8 mouse cellular contexts compared by ENCODE assay signal in the genomic region with DNA sequence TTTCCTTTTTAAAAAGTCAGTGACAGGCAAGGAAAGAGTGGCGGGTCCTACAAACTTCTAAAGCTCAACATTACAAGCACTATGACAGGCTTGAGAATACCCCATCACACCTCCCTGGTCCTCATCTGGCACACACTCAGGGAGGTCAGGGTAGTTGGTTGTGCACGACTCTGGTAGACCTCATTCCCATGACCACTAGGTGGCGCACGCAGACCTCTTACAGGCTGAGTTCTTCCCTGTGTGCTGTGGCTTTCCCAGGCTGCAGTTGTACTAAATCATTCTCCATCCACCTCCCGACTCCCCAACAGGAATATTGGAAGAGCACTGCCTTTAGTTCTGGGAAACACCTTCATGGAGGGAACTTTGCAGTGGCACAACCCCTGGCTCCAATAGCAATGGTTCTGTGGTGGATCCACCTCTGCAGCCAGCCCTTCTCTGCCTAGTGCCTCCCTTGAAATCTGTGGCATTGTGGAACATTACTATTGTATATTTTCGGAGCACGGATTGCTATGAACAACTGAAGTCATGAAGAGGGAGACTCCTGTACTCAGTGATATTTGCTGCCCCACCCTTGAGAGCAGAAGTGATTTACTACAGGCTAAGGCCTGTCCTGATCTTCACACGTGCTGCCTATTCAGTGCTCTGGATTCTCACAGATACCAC. TPM values are rescaled to one million over a fixed set of nuclear protein-coding genes. Genes with fewer than 3 reads are reported as not detected.
DNase-seq lines count a peak whose midpoint lies in the region; ATAC-seq and TF ChIP-seq lines count a peak whose summit lies in the region.

No protein-coding gene starts in this region.

- peak; percentile 98 for TF ChIP-seq CTCF in liver, postnatal 0 days (IDR thresholded peaks at IDR 0.05; ENCODE audit: low read depth)
- TF ChIP-seq CTCF in testis, adult 2 months (IDR thresholded peaks at IDR 0.05; ENCODE audit: control insufficient read depth, insufficient read depth, insufficient replicate concordance, low read depth, low read length): peak; percentile 97

- peak; percentile 98 for ATAC-seq in forebrain, embryonic 15.5 days (replicated peaks)
- peak; percentile 83 for ATAC-seq in liver, postnatal 0 days
- ATAC-seq in neural tube, embryonic 14.5 days (ENCODE audit: low read depth): peak; percentile 97

- H3K4me3 ChIP-seq in forebrain, embryonic 15.5 days: no peak overlapping the region
- H3K4me3 ChIP-seq in liver, postnatal 0 days (ENCODE audit: low read depth, low read length): no peak overlapping the region
- H3K4me3 ChIP-seq in neural tube, embryonic 14.5 days (ENCODE audit: low read depth, low read length): no peak overlapping the region
- no peak overlapping the region for H3K4me3 ChIP-seq in testis, adult 2 months (ENCODE audit: control insufficient read depth, low read depth, low read length)

- DNase-seq in ES-CJ7 (ENCODE audit: low read depth, low spot score): peak; percentile 90
- peak; percentile 73 for DNase-seq in cerebellum, adult 11 months
- peak; percentile 66 for DNase-seq in heart, postnatal 25 days (ENCODE audit: low spot score)
- peak; percentile 93 for DNase-seq in layer of hippocampus, adult 11-12 months (ENCODE audit: low spot score)
- peak; percentile 91 for DNase-seq in liver, postnatal 0 days

- no peaks in the 10 kb centered on the region for H3K9me3 ChIP-seq in forebrain, embryonic 15.5 days
- H3K9me3 ChIP-seq in liver, postnatal 0 days (ENCODE audit: low read length): no peaks in the 10 kb centered on the region
- no peaks in the 10 kb centered on the region for H3K9me3 ChIP-seq in neural tube, embryonic 14.5 days (ENCODE audit: control insufficient read depth, low read length)

- no peaks in the 10 kb centered on the region for H3K36me3 ChIP-seq in forebrain, embryonic 15.5 days
- no peaks in the 10 kb centered on the region for H3K36me3 ChIP-seq in liver, postnatal 0 days (replicated peaks; ENCODE audit: insufficient read depth, low read length)
- no peaks in the 10 kb centered on the region for H3K36me3 ChIP-seq in neural tube, embryonic 14.5 days (ENCODE audit: control insufficient read depth, insufficient read depth, low read length)
- no peaks in the 10 kb centered on the region for H3K36me3 ChIP-seq in testis, adult 2 months (ENCODE audit: control insufficient read depth, insufficient read depth, low read length)

- H3K9ac ChIP-seq in forebrain, embryonic 15.5 days (replicated peaks): no peak overlapping the region
- no peak overlapping the region for H3K9ac ChIP-seq in liver, postnatal 0 days (replicated peaks)
- H3K9ac ChIP-seq in neural tube, embryonic 14.5 days (replicated peaks; ENCODE audit: low read depth, low read length): no peak overlapping the region

- H3K4me2 ChIP-seq in forebrain, embryonic 15.5 days (replicated peaks): no peak overlapping the region
- H3K4me2 ChIP-seq in liver, postnatal 0 days (ENCODE audit: low read depth, low read length): no peak overlapping the region
- no peak overlapping the region for H3K4me2 ChIP-seq in neural tube, embryonic 14.5 days (ENCODE audit: low read depth, low read length)

- TF ChIP-seq EP300 in liver, postnatal 0 days (IDR thresholded peaks at IDR 0.05; ENCODE audit: low read depth): no peak

- WGBS in forebrain, embryonic 15.5 days: 35% methylated on average over 8 of the region's 8 CpGs
- WGBS in liver, postnatal 0 days (ENCODE audit: insufficient replicate concordance): 26% methylated on average over 8 of the region's 8 CpGs
- WGBS in neural tube, embryonic 14.5 days: 33% methylated on average over 8 of the region's 8 CpGs

- no peak for TF ChIP-seq POLR2A in testis, adult 2 months (IDR thresholded peaks at IDR 0.05; ENCODE audit: control insufficient read depth, low read depth, low read length)

- intact Hi-C loops in heart, postnatal 25 days (cut with DNase I): loop anchor here (1.0 to 2.0 kb wide), 5 partner anchors 37 to 176 kb away; a partner anchor contains a TSS

- no peak overlapping the region for H3K27ac ChIP-seq in forebrain, embryonic 15.5 days (replicated peaks)
- H3K27ac ChIP-seq in liver, postnatal 0 days (ENCODE audit: low read depth): no peak overlapping the region
- no peak overlapping the region for H3K27ac ChIP-seq in neural tube, embryonic 14.5 days (ENCODE audit: low read depth, low read length)
- H3K27ac ChIP-seq in testis, adult 2 months (ENCODE audit: control insufficient read depth, insufficient read depth, low read depth, low read length): no peak overlapping the region

- H3K4me1 ChIP-seq in forebrain, embryonic 15.5 days: no peaks in the 10 kb centered on the region
- no peaks in the 10 kb centered on the region for H3K4me1 ChIP-seq in liver, postnatal 0 days (ENCODE audit: insufficient read depth)
- H3K4me1 ChIP-seq in neural tube, embryonic 14.5 days (ENCODE audit: control insufficient read depth, insufficient read depth, low read length): no peaks in the 10 kb centered on the region
- no peaks in the 10 kb centered on the region for H3K4me1 ChIP-seq in testis, adult 2 months (ENCODE audit: control insufficient read depth, insufficient read depth, low read length)

- no peaks in the 10 kb centered on the region for H3K27me3 ChIP-seq in forebrain, embryonic 15.5 days
- H3K27me3 ChIP-seq in liver, postnatal 0 days (ENCODE audit: insufficient read depth, low read length): 0 out of 2 replicates have a peak, but pooled peaks cover 2% of the 10 kb centered on the region
- no peaks in the 10 kb centered on the region for H3K27me3 ChIP-seq in neural tube, embryonic 14.5 days (ENCODE audit: control insufficient read depth, insufficient read depth, low read length)
- H3K27me3 ChIP-seq in testis, adult 2 months (ENCODE audit: control insufficient read depth, insufficient read depth, low read length): no peaks in the 10 kb centered on the region

RNA-seq across cellular contexts. Expression of a gene that starts 5.3 kb away (rescaled TPM):
- polyA plus RNA-seq in forebrain, embryonic 15.5 days (2015; fragmentation: Nextera tagmentation; extraction: Ambion mirVana): not detected in 2 replicates
- total RNA-seq in heart, postnatal 25 days (2021): 1 to 10 TPM in 1 of 2 experiments, under 1 TPM in 1; 0.84 to 2.3 TPM
- polyA plus RNA-seq in liver, postnatal 0 days (2015; fragmentation: Nextera tagmentation; extraction: Ambion mirVana): not detected in 2 replicates
- 0.15 TPM in 1 of 2 replicates, not detected in the other for polyA plus RNA-seq in neural tube, embryonic 14.5 days (2014; fragmentation: Nextera tagmentation; extraction: Ambion mirVana)
- polyA plus RNA-seq in testis, adult 2 months (2012; rRNA removed): not detected in 2 replicates

RNA-seq across cellular contexts. Expression of a gene that starts 52.4 kb away (rescaled TPM):
- 0.67 and 1.6 TPM in 2 replicates for polyA plus RNA-seq in forebrain, embryonic 15.5 days (2015; fragmentation: Nextera tagmentation; extraction: Ambion mirVana)
- total RNA-seq in heart, postnatal 25 days (2021): 1 to 10 TPM; 4.0 to 5.6 TPM
- polyA plus RNA-seq in liver, postnatal 0 days (2015; fragmentation: Nextera tagmentation; extraction: Ambion mirVana): 50.4 and 50.7 TPM in 2 replicates
- 0.54 and 2.6 TPM in 2 replicates for polyA plus RNA-seq in neural tube, embryonic 14.5 days (2014; fragmentation: Nextera tagmentation; extraction: Ambion mirVana)
- 1.3 and 2.1 TPM in 2 replicates for polyA plus RNA-seq in testis, adult 2 months (2012; rRNA removed)

Comparison
In these comparisons a context has a peak if more than half of its experiments do, and no peak if none do; other contexts are left out.
1. RNA of a gene that starts 52.4 kb away (polyA plus RNA-seq): 50.4 to 50.7 TPM in liver, postnatal 0 days; 1.3 to 2.1 TPM in testis, adult 2 months, 0.67 to 1.6 TPM in forebrain, embryonic 15.5 days and 0.54 to 2.6 TPM in neural tube, embryonic 14.5 days; every median in the first group is over 10 times any median in the second.
2. Peak in every context shown above with its lines, with median percentiles within 50 percentile points of each other: DNase-seq and ATAC-seq.